Mouse (Mus musculus) cerebellum, postnatal 4 days (tissue): ENCODE measurements around the gene Adam30.

ENCODE experiments used
- DNase-seq, 2 experiments: peaks; one replicate each; pipeline ENCODE4 v3.0.0; 2022; ENCODE audit warnings: low spot score in 2 of 2, mixed read lengths in 1 of 2

Adam30 gene

DNA sequence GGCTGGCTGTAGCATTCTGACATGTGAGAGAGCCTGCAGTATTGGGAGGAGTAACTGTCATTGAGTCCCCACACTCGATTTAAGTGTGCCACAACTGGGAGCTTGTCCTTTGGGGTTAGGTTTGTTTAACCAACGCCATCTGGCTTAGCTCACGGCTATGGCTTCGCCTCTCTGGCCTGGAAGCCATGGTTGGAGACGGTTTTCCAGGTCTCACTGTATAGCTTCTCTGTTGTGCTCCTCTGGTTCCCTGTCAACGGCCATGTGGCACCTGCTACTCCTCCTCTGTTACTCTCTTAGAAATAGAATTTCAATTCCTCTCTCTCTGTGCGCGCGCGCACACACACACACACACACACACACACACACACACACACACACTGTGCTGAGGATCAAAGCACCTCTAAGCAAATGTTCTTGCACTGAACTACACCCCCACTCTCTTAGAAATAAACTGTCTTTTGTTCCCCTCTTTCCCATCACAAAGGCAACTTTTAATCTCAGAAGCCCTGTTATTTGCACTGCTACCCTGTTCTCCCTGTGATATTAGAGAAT is 24.8 kb downstream of the Adam30 start:
- no peak for DNase-seq

DNA sequence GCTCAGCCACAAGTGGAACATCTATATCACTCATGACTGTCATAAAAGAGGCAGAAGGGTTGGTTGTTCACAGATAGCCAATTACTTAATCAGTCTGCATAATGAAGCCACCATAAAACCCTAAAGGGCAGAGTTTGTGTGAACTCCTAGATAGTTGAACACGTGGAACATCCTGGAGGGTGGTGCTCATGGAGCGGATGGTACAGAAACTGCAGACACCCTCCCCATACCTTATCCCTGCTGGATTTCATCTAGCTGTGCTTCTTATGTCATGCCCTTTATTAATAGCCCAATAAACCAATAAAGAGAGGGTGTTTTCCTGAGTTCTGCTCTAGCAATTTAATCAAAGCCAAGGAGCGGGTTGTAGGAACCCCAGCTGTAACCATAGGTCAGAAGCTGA is 27.3 kb downstream of the Adam30 start:
- no peak for DNase-seq

DNA sequence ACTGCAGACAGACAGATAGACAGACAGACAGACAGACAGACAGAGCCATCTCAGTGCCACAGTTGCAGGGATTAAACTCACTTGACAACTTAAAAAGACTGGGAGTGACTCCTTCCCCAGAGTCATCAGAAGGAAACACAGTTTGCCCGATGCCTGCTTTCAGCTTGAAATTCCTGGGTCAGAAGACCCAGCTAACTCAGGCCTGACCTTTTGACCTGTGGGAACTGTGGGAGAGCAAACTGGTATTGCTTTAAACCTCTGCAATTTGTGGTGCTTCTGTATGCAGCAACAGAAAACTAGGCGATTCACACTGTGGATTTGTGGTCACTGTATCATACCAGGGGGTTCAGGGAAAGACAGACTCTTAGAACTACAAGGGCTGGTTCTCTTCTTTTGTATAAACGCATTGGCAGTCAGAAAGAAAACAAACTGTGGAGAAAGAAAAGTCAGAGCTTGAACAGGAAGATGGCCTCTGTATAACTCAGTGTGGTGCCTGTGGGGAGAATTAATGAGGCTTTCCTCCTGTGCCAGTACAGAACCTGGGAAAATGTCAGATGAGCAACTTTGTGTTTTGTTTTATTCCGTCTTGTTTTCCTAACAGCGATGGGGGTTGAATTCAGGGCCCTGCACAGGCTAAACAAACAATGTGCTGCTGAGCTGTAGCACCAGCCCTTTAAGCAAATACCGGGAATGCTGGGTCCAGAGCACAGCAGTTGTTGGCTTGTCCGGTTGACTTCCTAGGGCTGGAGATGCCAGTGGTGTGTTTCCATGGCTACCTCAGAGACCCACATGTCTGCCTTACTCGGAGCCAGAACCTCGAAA is 37.5 kb downstream of the Adam30 start:
- peak in 1 of 2 experiments; percentile 29 for DNase-seq

DNA sequence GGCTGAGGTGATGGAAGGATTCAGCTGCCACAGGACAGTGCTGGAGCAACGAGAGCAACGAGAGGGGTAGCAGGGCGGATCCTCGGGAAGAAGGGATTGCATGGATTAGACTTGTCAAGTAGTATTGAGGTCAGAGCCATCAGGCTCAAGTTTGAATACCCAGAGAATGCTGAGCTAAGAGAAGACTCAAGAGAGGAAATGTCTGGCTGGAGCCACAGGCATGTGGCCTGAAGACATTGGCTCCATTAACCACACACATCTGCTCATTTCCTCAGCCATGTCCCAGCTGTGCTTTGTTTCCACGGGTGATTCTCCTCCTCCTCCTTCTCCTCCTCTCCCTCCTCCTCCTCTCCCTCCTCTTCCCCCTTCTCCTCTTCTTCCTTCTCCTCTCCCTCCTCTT is 39.3 kb downstream of the Adam30 start:
- no peak for DNase-seq

DNA sequence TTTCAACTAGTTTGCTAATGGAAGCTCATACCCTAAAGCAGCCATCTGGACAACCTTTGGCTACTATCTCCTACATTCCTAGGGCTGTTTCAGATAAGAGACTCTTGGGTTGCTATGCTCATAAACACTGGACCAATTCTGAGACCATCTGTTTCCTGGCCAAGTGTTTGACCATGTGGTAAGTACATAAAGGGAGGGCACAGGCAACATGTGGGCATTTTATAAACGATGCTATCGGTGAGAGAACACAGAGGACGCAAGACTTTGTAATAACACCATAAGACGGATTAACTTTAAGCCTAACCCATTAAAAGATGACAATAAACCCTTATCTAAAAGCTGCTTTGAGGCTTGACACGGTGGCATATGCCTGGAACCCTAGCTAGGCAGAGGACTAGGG is 42.9 kb downstream of the Adam30 start:
- no peak for DNase-seq

DNA sequence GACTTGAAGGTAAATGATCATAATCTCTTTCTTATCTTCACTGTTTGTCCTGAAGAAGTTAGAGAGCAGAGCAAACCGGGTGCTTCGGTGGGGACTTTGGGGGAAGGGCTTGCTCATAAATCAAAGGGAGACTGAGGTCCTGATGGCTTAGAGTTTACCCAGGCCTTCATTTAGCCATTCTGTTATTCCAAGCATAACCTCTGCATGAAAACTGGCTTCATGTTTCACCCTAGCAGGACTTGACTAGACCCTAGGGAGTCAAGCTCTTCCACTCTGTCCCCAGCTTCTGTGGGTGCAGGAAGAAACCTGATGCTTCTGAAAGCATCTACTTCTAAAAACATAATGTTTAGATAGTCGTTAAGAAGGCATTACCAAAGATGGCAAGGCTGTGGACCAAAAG is 46.5 kb downstream of the Adam30 start:
- no peak for DNase-seq

DNA sequence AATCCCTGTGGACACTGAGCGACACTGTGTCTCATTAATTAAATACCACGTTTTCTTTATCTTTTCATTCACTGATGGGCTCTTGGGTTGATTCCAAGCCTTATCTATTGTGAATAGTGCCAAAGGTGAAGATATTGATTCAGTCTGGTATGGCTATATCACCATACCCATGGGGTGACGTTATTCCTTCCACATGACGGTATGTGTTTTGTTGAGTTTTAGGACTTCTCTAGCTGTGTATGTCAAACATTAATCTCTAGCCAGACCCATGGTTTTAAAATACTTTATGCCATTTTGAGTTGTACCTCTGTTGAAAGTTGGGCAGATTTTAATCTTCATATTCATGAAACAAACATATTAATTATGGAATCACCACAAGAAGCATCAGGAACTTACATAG is 48.7 kb downstream of the Adam30 start:
- no peak for DNase-seq

DNA sequence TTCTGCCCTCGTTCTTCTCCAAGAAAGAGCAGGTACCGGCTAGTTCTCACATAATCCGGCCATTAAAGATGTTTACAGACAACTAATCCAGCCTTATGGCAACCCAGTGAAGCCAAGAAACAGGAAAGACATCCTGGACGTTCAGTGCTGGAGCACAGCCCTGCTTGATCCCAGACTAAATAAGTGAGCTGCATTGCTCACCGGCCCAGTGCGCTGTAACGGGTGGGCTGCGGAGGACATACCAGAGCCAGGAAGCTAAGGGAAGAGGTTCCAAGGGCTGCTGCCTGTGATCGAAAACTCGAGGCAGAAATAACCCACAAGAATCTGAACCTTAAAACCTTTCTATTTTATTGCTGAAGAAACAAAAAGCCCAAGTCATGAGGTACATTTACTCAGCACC is 50.4 kb downstream of the Adam30 start:
- DNase-seq = peak in 1 of 2 experiments; percentile 11

DNA sequence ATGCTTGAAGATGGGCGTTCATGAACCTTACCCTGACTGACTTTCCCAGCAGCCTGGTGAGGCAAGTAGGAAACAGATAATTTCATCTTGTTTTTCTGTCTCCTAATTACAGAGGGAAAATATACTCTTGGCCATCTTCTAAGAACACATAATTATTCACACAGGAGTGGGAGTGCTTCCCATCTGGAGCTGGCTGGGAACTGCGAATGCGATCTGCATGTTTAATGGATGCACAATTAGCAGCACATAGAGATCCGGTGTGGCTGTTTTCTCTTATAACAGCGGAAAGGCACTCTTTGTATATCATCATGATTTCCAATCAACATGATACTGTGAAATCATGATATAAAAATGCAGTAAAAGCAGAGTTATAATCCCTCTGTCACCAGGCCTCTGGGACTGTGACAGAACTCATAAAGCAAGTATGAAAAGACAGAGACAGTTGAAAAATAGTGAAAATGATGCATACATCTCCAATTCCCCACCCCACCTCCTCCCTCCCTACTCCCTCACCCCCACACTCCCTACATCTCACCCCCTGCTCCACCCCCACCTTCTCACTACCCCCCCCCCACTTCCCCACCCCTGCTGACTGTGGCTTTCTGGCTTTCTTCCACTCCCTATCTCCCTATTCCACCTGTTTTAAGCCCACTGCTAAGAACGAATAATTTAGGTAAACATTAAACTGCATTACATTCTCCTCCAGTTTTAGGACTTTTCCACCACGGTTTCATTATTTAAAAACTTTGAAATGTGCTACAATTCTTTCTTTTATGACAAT is 51.1 kb downstream of the Adam30 start:
- DNase-seq = peak in 1 of 2 experiments; percentile 10
